Mouse (Mus musculus) heart, embryonic 16.5 days (tissue): ENCODE results near the gene Myh14. TPM values are rescaled to one million over a fixed set of nuclear protein-coding genes. Genes with fewer than 3 reads are reported as not detected.

ENCODE experiments used
- ATAC-seq: fragments of 200-750 bp; cut with Nextera tagmentation; replicated peaks from 2 replicates; pipeline ENCODE4 v1.8.0; 2017; ENCODE audit warnings: moderate number of reproducible peaks; ENCODE audit not compliant: insufficient read depth, low FRiP score; ENCODE audit errors: extremely low read depth
- H3K27ac ChIP-seq: fragments of 300-500 bp; sonication (generic); 2 replicates; pipeline ENCODE4 v1.5.1; 2014; ENCODE audit warnings: mild to moderate bottlenecking, low read length, control low read depth, moderate library complexity
- H3K27me3 ChIP-seq: fragments of 300-500 bp; sonication (generic); 2 replicates; pipeline ENCODE4 v1.6.1; 2014; ENCODE audit warnings: low read length, mixed read lengths; ENCODE audit not compliant: control insufficient read depth, insufficient read depth
- H3K36me3 ChIP-seq: fragments of 300-500 bp; sonication (generic); 2 replicates; pipeline ENCODE4 v1.6.1; 2014; ENCODE audit not compliant: control insufficient read depth, insufficient read depth
- H3K4me1 ChIP-seq: fragments of 300-500 bp; sonication (generic); 2 replicates; pipeline ENCODE4 v1.6.1; 2014; ENCODE audit warnings: low read length, mixed read lengths; ENCODE audit not compliant: control insufficient read depth, insufficient read depth
- H3K4me2 ChIP-seq: fragments of 300-500 bp; sonication (generic); 2 replicates; pipeline ENCODE4 v1.6.1; 2014; ENCODE audit warnings: low read depth, mild to moderate bottlenecking, control low read depth, low read length
- H3K4me3 ChIP-seq: fragments of 300-500 bp; sonication (generic); 2 replicates; pipeline ENCODE4 v1.5.1; 2014; ENCODE audit warnings: mild to moderate bottlenecking, control low read depth, low read length
- H3K9ac ChIP-seq: fragments of 300-500 bp; sonication (generic); 2 replicates; pipeline ENCODE4 v1.6.1; 2014; ENCODE audit warnings: low read length, control low read depth
- H3K9me3 ChIP-seq: fragments of 300-500 bp; sonication (generic); replicated peaks from 2 replicates; pipeline ENCODE4 v1.6.1; 2016; ENCODE audit warnings: low read length; ENCODE audit not compliant: control insufficient read depth
- WGBS: fragments of 180-500 bp; shearing (Covaris S2); extraction: QIAGEN DNeasy Blood & Tissue Kit; methylation state at CpG from one replicate; pipeline ENCODE4 v1.1.7; 2014; 5-methylcytosine and 5-hydroxymethylcytosine counted together
- polyA plus RNA-seq: library from polyadenylated mRNA; unstranded; fragments of >200 nt; fragmentation: Nextera tagmentation; extraction: Ambion mirVana; gene quantifications from 2 replicates; pipeline ENCODE4 v1.2.1, GENCODE M21; 2015

Gene Myh14
- polyA plus RNA-seq, 1 experiment from 2014 or later, result 1.5 TPM

- Histone ChIP-seq H3K27me3 (peaks cover 2% of the 10 kb centered on the region; the same call in 1 of the 2 replicates), H3K9me3 (peaks cover 7% of the 10 kb centered on the region), H3K9ac (no peak overlapping the region), H3K4me3 (no peak overlapping the region), H3K27ac (no peak overlapping the region), H3K4me1 (no peaks in the 10 kb centered on the region), H3K4me2 (no peak overlapping the region), H3K36me3 (no peaks in the 10 kb centered on the region)
- WGBS, result 48% methylated on average over 2 of the region's 2 CpGs
- no peak for ATAC-seq
Measured at GRCm38 (mm10) chr7:44676611-44677010, 6.0 kb upstream of the Myh14 start.

- Histone ChIP-seq H3K4me2 (no peak overlapping the region), H3K9me3 (peaks cover 5% of the 10 kb centered on the region), H3K4me1 (peaks cover 4% of the 10 kb centered on the region), H3K9ac (no peak overlapping the region), H3K27ac (no peak overlapping the region), H3K27me3 (peaks cover 2% of the 10 kb centered on the region; the same call in 1 of the 2 replicates), H3K36me3 (no peaks in the 10 kb centered on the region), H3K4me3 (no peak overlapping the region)
- ATAC-seq, result no peak
- WGBS, result 54% methylated on average over 4 of the region's 4 CpGs
Measured at GRCm38 (mm10) chr7:44676126-44676525, 5.5 kb upstream of the Myh14 start.

GRCm38 (mm10) chr7:44675171-44675570 lies 4.5 kb upstream of the Myh14 start:
- no peak overlapping the region for H3K4me3 ChIP-seq
- H3K9ac ChIP-seq, result no peak overlapping the region
- H3K27me3 ChIP-seq, result peaks cover 11% of the 10 kb centered on the region
- H3K27ac ChIP-seq, result no peak overlapping the region
- WGBS, result 76% methylated on average over 6 of the region's 6 CpGs
- H3K9me3 ChIP-seq, result peaks cover 5% of the 10 kb centered on the region
- H3K4me2 ChIP-seq, result no peak overlapping the region
- ATAC-seq, result no peak
- peaks cover 6% of the 10 kb centered on the region for H3K4me1 ChIP-seq
- no peaks in the 10 kb centered on the region for H3K36me3 ChIP-seq

GRCm38 (mm10) chr7:44674511-44674910 lies 3.9 kb upstream of the Myh14 start:
- Histone ChIP-seq H3K4me1 (peaks cover 6% of the 10 kb centered on the region), H3K27ac (no peak overlapping the region), H3K9me3 (peaks cover 5% of the 10 kb centered on the region), H3K27me3 (peaks cover 11% of the 10 kb centered on the region), H3K9ac (no peak overlapping the region), H3K36me3 (no peaks in the 10 kb centered on the region), H3K4me3 (no peak overlapping the region), H3K4me2 (no peak overlapping the region)
- no peak for ATAC-seq
- 67% methylated on average over 4 of the region's 4 CpGs for WGBS

- no peak overlapping the region for H3K27ac ChIP-seq
- no peaks in the 10 kb centered on the region for H3K36me3 ChIP-seq
- no peak overlapping the region for H3K9ac ChIP-seq
- H3K4me2 ChIP-seq, result no peak overlapping the region
- no peak overlapping the region for H3K4me3 ChIP-seq
- no peak for ATAC-seq
- peaks cover 6% of the 10 kb centered on the region for H3K4me1 ChIP-seq
- H3K9me3 ChIP-seq, result peaks cover 5% of the 10 kb centered on the region
- H3K27me3 ChIP-seq, result peaks cover 15% of the 10 kb centered on the region
- WGBS, result 54% methylated on average over 5 of the region's 5 CpGs
Measured at GRCm38 (mm10) chr7:44672193-44672592, 1.6 kb upstream of the Myh14 start.

GRCm38 (mm10) chr7:44669103-44669502 lies 1.5 kb downstream of the Myh14 start:
- Histone ChIP-seq H3K4me2 (no peak overlapping the region), H3K27me3 (peaks cover 15% of the 10 kb centered on the region), H3K9me3 (peaks cover 4% of the 10 kb centered on the region), H3K36me3 (no peaks in the 10 kb centered on the region), H3K27ac (no peak overlapping the region), H3K4me1 (peaks cover 6% of the 10 kb centered on the region), H3K9ac (no peak overlapping the region), H3K4me3 (no peak overlapping the region)
- no peak for ATAC-seq
- WGBS, result 20% methylated on average over 21 of the region's 21 CpGs

- Histone ChIP-seq H3K4me1 (peaks cover 6% of the 10 kb centered on the region), H3K4me2 (no peak overlapping the region), H3K27me3 (peaks cover 15% of the 10 kb centered on the region), H3K9ac (no peak overlapping the region), H3K27ac (no peak overlapping the region), H3K36me3 (no peaks in the 10 kb centered on the region), H3K4me3 (no peak overlapping the region), H3K9me3 (peaks cover 4% of the 10 kb centered on the region)
- WGBS, result 54% methylated on average over 13 of the region's 13 CpGs
- ATAC-seq, result no peak
Measured at GRCm38 (mm10) chr7:44667996-44668738, 2.5 kb downstream of the Myh14 start.

- Histone ChIP-seq H3K36me3 (no peaks in the 10 kb centered on the region), H3K27ac (no peak overlapping the region), H3K4me1 (peaks cover 6% of the 10 kb centered on the region), H3K4me2 (no peak overlapping the region), H3K4me3 (no peak overlapping the region), H3K9ac (no peak overlapping the region), H3K27me3 (peaks cover 13% of the 10 kb centered on the region), H3K9me3 (peaks cover 4% of the 10 kb centered on the region)
- ATAC-seq, result no peak
- 72% methylated on average over 2 of the region's 2 CpGs for WGBS
Measured at GRCm38 (mm10) chr7:44666462-44666861, 4.2 kb downstream of the Myh14 start.

- no peak overlapping the region for H3K27ac ChIP-seq
- H3K4me2 ChIP-seq, result no peak overlapping the region
- no peak for ATAC-seq
- H3K9me3 ChIP-seq, result peaks cover 4% of the 10 kb centered on the region
- 37% methylated on average over 11 of the region's 11 CpGs for WGBS
- no peak overlapping the region for H3K4me3 ChIP-seq
- no peaks in the 10 kb centered on the region for H3K36me3 ChIP-seq
- peaks cover 4% of the 10 kb centered on the region; the same call in 1 of the 2 replicates for H3K27me3 ChIP-seq
- H3K4me1 ChIP-seq, result no peaks in the 10 kb centered on the region
- H3K9ac ChIP-seq, result no peak overlapping the region
Measured at GRCm38 (mm10) chr7:44664731-44665130, 5.9 kb downstream of the Myh14 start.
